Mouse (Mus musculus) heart, embryonic 10.5 days (tissue): Measurements from ENCODE around the gene Lsamp. TPM values are rescaled to one million over a fixed set of nuclear protein-coding genes. Genes with fewer than 3 reads are reported as not detected.

Source experiments
- DNase-seq: peaks from one replicate; pipeline ENCODE4 v3.0.0-alpha.2; 2017; ENCODE audit warnings: low spot score
- H3K27ac ChIP-seq: fragments of 300-500 bp; sonication (generic); 2 replicates; pipeline ENCODE4 v1.5.1; 2016; ENCODE audit warnings: mild to moderate bottlenecking
- H3K27me3 ChIP-seq: fragments of 300-500 bp; sonication (generic); 2 replicates; pipeline ENCODE4 v1.6.1; 2016; ENCODE audit warnings: mild to moderate bottlenecking; ENCODE audit not compliant: poor library complexity, insufficient read depth, severe bottlenecking
- H3K36me3 ChIP-seq: fragments of 300-500 bp; sonication (generic); 2 replicates; pipeline ENCODE4 v1.6.1; 2016; ENCODE audit warnings: mild to moderate bottlenecking, moderate library complexity
- H3K4me1 ChIP-seq: fragments of 300-500 bp; sonication (generic); 2 replicates; pipeline ENCODE4 v1.6.1; 2016; ENCODE audit warnings: mild to moderate bottlenecking
- H3K4me3 ChIP-seq: fragments of 300-500 bp; sonication (generic); 2 replicates; pipeline ENCODE4 v1.5.1; 2016; ENCODE audit warnings: mild to moderate bottlenecking, moderate library complexity
- H3K9me3 ChIP-seq: fragments of 300-500 bp; sonication (generic); 2 replicates; pipeline ENCODE4 v1.6.1; 2016; ENCODE audit warnings: mild to moderate bottlenecking, moderate library complexity
- whole genome bisulfite sequencing: fragments of 180-500 bp; shearing (Covaris S2); methylation state at CpG from one replicate; pipeline ENCODE4 v1.1.7; 2016; 5-methylcytosine and 5-hydroxymethylcytosine counted together
- polyA plus RNA-seq: library from polyadenylated mRNA; unstranded; fragments of >200 nt; fragmentation: Nextera tagmentation; extraction: Ambion mirVana; gene quantifications from 2 replicates; pipeline ENCODE4 v1.2.1, GENCODE M21; 2016

Lsamp gene
- polyA plus RNA-seq, 1 experiment from 2014 or later: 2.1 TPM

DNA sequence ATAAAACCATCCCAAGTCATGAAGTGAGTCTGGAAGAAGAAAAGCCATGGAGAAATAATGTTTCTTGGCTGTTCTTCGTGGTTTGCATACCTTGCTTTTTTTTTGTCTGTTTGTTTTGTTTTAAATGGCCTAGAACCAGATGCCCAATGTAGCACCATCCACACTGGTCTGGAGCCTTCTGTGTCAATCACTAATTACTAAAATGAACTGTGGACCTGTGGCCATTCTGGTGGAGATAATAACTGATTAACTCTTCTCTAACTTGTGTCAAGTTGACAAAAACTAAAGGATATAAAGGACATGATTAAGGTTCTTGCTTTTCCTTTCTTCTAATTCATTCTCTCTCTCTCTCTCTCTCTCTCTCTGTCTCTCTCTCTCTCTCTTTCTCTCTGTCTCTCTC, 1359.3 kb downstream of the Lsamp start:
- Histone ChIP-seq H3K27me3 (no peaks in the 10 kb centered on the region), H3K36me3 (no peaks in the 10 kb centered on the region), H3K4me1 (no peaks in the 10 kb centered on the region), H3K9me3 (no peaks in the 10 kb centered on the region), H3K27ac (no peak overlapping the region), H3K4me3 (no peak overlapping the region)
- DNase-seq: no peak
- WGBS: 71% methylated on average over 1 of the region's 1 CpGs

GRCm38 (mm10) chr16:41365138-41365537, 1381.0 kb downstream of the Lsamp start:
- H3K27me3 ChIP-seq: no peaks in the 10 kb centered on the region
- DNase-seq: no peak
- WGBS: 82% methylated on average over 2 of the region's 2 CpGs
- H3K4me3 ChIP-seq: no peak overlapping the region
- no peak overlapping the region for H3K27ac ChIP-seq
- no peaks in the 10 kb centered on the region for H3K9me3 ChIP-seq
- no peaks in the 10 kb centered on the region for H3K4me1 ChIP-seq
- no peaks in the 10 kb centered on the region for H3K36me3 ChIP-seq

GRCm38 (mm10) chr16:41383702-41384101, 1399.5 kb downstream of the Lsamp start:
- no peak overlapping the region for H3K27ac ChIP-seq
- no peaks in the 10 kb centered on the region for H3K9me3 ChIP-seq
- H3K4me3 ChIP-seq: no peak overlapping the region
- no peaks in the 10 kb centered on the region for H3K27me3 ChIP-seq
- DNase-seq: no peak
- 54% methylated on average over 3 of the region's 3 CpGs for WGBS
- H3K36me3 ChIP-seq: no peaks in the 10 kb centered on the region
- no peaks in the 10 kb centered on the region for H3K4me1 ChIP-seq

DNA sequence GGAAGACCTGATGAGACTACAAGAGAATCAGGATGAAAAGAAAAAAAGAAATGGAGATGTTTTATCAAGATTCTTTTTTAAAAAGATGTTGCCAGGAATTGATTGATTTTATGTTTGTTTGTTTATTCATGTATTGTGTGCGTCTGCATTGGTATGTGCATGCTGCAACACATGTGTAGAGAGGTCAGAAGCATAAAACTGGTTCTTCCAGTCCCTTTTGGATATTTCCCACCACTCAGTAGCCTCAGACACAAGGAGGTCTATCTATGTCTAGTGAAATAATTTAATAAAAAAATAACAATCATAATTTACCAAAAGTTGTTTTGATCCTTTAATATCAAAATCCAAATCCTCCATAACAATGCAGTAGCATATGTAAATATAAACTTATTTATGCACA, 1400.1 kb downstream of the Lsamp start:
- H3K9me3 ChIP-seq: no peaks in the 10 kb centered on the region
- 93% methylated on average over 1 of the region's 1 CpGs for WGBS

DNA sequence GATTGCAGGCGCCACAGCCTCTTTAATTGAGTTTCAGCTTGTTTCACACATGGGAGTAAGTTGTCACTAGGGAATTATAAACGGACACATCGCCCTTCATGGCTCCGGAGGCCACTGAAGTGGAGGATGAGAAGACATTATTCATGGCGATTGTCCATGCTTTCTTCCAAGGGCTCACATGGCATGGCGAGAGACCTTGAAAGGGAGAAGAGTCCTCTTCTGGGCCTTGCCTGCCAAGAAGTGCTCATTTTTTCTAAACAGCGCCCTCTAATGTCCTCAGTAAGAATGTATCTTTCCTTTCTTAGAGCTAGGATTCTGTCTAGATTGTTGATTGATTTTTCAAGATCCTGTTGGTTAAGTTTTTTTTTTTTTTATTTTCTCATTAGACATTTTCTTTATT, 1424.7 kb downstream of the Lsamp start:
- no peaks in the 10 kb centered on the region for H3K36me3 ChIP-seq
- WGBS: 61% methylated on average over 7 of the region's 7 CpGs
- no peak overlapping the region for H3K27ac ChIP-seq
- no peaks in the 10 kb centered on the region for H3K9me3 ChIP-seq
- no peak overlapping the region for H3K4me3 ChIP-seq
- no peaks in the 10 kb centered on the region for H3K4me1 ChIP-seq
- no peaks in the 10 kb centered on the region for H3K27me3 ChIP-seq
- no peak for DNase-seq

More for the DNA sequence above, 1400.1 kb downstream of the Lsamp start:
- Histone ChIP-seq H3K4me3 (no peak overlapping the region), H3K27ac (no peak overlapping the region), H3K27me3 (no peaks in the 10 kb centered on the region), H3K36me3 (no peaks in the 10 kb centered on the region), H3K4me1 (no peaks in the 10 kb centered on the region)
- DNase-seq: no peak

DNA sequence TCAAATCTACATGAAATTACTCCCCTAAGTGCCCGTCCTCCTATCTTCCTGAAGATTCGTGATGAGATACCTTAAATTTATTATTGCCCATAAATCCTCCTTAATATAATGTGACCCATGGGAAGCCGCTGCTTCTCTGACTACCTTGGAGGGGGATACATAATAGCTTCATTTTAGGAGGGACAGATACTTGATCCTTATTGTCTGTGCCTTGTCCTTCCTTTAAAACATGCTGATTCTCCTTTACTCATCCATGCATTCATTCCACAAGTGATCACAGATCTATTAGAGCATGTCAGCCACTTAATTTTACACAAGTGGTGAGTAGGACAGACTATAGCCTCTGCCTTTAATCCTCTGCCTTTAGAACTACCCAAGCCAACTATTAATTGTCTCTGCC, 1426.5 kb downstream of the Lsamp start:
- WGBS: 75% methylated on average over 3 of the region's 3 CpGs

DNA sequence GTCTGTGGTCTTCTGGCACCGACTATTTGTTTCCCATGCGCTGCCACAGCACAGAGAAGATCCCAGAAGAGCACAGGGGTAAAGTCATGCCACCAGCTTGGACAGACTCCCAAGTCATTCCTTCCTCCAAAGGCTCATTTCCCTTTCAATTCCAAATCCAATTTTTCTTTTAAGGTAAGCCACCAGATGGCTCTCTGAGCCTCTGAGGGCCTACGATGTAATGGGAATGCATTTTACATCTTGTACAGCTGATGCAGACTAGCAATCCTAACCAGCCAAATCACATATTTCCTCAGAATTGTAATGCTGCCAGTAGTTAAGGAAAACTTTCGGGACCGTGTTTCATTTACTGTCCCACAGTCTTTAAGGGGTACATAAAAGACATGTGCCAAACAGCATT, 1433.2 kb downstream of the Lsamp start:
- WGBS: 76% methylated on average over 5 of the region's 5 CpGs
- Histone ChIP-seq H3K4me1 (no peaks in the 10 kb centered on the region), H3K36me3 (no peaks in the 10 kb centered on the region), H3K4me3 (no peak overlapping the region), H3K27ac (no peak overlapping the region), H3K9me3 (no peaks in the 10 kb centered on the region), H3K27me3 (no peaks in the 10 kb centered on the region)
- no peak for DNase-seq

More for the DNA sequence above, 1426.5 kb downstream of the Lsamp start:
- Histone ChIP-seq H3K27ac (no peak overlapping the region), H3K27me3 (no peaks in the 10 kb centered on the region), H3K4me3 (no peak overlapping the region), H3K4me1 (no peaks in the 10 kb centered on the region), H3K36me3 (no peaks in the 10 kb centered on the region), H3K9me3 (no peaks in the 10 kb centered on the region)
- no peak for DNase-seq

GRCm38 (mm10) chr16:41467391-41467790, 1483.2 kb downstream of the Lsamp start:
- no peak for DNase-seq
- WGBS: 41% methylated on average over 2 of the region's 2 CpGs
- no peaks in the 10 kb centered on the region for H3K9me3 ChIP-seq
- no peak overlapping the region for H3K27ac ChIP-seq
- H3K27me3 ChIP-seq: no peaks in the 10 kb centered on the region
- no peaks in the 10 kb centered on the region for H3K4me1 ChIP-seq
- H3K36me3 ChIP-seq: no peaks in the 10 kb centered on the region
- H3K4me3 ChIP-seq: no peak overlapping the region

DNA sequence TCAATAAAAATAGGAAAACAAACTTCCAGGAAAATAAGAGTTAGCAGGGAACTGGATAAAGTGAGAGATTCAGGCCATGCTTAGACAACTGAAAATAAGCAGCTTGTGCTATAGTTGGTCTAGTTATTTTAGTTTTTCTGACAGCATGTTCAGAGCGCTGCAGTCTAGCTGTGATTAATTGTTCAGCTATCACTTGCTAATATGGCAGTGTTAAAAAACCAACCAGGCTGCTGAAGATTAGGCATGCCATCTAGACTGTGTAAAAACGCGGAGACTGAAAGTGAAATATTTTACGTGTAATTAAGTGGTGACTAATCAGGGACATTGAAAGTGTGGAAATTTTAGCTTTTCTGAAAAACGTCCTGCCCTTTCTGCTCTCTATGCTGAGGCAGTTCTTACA, 1494.5 kb downstream of the Lsamp start:
- Histone ChIP-seq H3K4me3 (no peak overlapping the region), H3K27ac (no peak overlapping the region), H3K36me3 (no peaks in the 10 kb centered on the region), H3K9me3 (no peaks in the 10 kb centered on the region), H3K27me3 (no peaks in the 10 kb centered on the region), H3K4me1 (no peaks in the 10 kb centered on the region)
- DNase-seq: no peak
- 77% methylated on average over 5 of the region's 5 CpGs for WGBS

- H3K4me1 ChIP-seq: no peaks in the 10 kb centered on the region
- H3K27me3 ChIP-seq: no peaks in the 10 kb centered on the region
- WGBS: 70% methylated on average over 1 of the region's 1 CpGs
- H3K36me3 ChIP-seq: no peaks in the 10 kb centered on the region
- no peak for DNase-seq
- no peaks in the 10 kb centered on the region for H3K9me3 ChIP-seq
- no peak overlapping the region for H3K4me3 ChIP-seq
- H3K27ac ChIP-seq: no peak overlapping the region
Measured at GRCm38 (mm10) chr16:41481832-41482231, 1497.7 kb downstream of the Lsamp start.

DNA sequence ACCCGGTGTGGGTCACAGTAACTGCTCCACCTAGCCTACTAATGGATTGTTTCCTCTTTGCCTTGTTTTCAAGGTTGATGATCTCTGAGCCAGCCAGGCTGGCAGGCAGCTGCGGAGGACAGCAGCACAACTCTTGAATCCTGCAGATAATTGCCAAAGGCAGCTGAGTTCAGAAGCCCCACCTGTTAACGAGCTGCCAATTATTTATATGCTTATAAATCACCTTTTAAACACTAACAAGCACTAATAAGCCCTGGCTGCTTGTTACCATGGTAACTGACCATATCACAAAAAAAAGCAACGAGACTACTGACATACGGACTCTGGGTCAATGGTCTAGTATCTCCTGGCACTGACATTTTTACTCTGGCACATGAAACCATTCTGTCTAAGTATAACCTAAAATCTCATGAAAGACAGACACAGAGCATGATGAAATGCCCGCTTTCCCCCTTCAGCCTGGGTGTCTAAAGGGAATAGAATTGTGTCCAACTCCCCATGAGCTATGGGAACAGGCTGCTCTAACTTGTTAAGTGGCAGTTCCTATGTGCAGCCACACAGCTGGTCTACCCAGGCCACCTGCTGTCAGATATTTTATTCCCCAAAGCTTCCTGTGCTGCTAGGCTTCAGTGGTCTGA, 1526.9 kb downstream of the Lsamp start:
- Histone ChIP-seq H3K4me3 (no peak overlapping the region), H3K27ac (no peak overlapping the region), H3K9me3 (no peaks in the 10 kb centered on the region), H3K4me1 (no peaks in the 10 kb centered on the region), H3K27me3 (no peaks in the 10 kb centered on the region), H3K36me3 (no peaks in the 10 kb centered on the region)
- WGBS: 64% methylated on average over 6 of the region's 6 CpGs
- DNase-seq: no peak

DNA sequence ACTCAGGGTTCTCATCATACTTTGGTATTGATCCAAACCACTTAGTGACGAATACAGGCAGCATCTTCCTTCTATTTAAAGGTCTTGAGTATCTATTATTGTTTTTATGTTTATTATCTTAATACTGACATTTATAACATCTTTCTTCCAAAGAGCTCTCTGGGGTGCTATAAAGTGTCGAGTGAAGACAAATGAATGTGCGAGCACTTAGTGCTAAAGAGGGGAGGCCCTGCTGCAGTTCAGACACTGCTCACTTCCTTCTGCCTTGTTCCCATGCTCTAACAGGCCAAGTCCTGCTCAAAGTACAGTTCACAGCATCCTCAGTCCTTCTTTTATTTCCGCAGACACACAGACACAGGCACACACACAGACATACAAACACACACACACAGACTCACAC, 1537.4 kb downstream of the Lsamp start:
- Histone ChIP-seq H3K4me3 (no peak overlapping the region), H3K4me1 (no peaks in the 10 kb centered on the region), H3K27me3 (no peaks in the 10 kb centered on the region), H3K36me3 (no peaks in the 10 kb centered on the region), H3K9me3 (no peaks in the 10 kb centered on the region), H3K27ac (no peak overlapping the region)
- no peak for DNase-seq
- 49% methylated on average over 4 of the region's 4 CpGs for WGBS

DNA sequence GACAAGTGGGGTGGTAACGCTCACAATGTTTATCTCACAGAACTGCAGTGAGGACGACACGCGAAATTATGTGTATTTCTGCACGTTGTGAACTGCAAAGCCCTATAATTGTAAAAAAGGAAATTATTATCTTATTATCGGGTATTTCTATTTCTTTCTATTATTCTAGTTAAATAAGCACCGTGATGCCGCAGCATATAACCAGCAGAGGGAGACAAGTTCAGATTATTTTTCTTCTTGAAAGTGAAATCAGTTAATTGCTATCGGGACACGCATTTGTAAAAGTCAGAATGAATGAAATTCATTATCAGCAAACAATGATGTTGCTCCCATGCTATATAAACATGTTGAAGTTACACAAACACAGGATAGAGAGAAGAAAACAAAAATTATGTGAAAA, 1540.1 kb downstream of the Lsamp start:
- H3K4me3 ChIP-seq: no peak overlapping the region
- DNase-seq: no peak
- H3K36me3 ChIP-seq: no peaks in the 10 kb centered on the region
- 70% methylated on average over 10 of the region's 10 CpGs for WGBS
- no peaks in the 10 kb centered on the region for H3K27me3 ChIP-seq
- no peaks in the 10 kb centered on the region for H3K9me3 ChIP-seq
- H3K27ac ChIP-seq: no peak overlapping the region
- H3K4me1 ChIP-seq: no peaks in the 10 kb centered on the region
